24 mouse cellular contexts compared by ENCODE assay signal in genomic region chr13:100370536-100370935, GRCm38 (mm10). TPM values are rescaled to one million over a fixed set of nuclear protein-coding genes. Genes with fewer than 3 reads are reported as not detected.
"Had no signal": no experiment of that assay in that cellular context is flagged by ENCODE, and none has a peak within 500 bp of the region (broad histone marks: within the 10 kb centered on the region; RNA-seq: fewer than 3 reads in every experiment).

No protein-coding gene starts in this region.

- H3K27ac ChIP-seq: heart, embryonic 10.5 days; hindbrain, embryonic 13.5 days; hindbrain, embryonic 15.5 days; hindbrain, postnatal 0 days; limb, embryonic 10.5 days; limb, embryonic 12.5 days; liver, embryonic 13.5 days; liver, embryonic 15.5 days had no signal

- H3K4me3 ChIP-seq: heart, embryonic 10.5 days; heart, embryonic 12.5 days; hindbrain, embryonic 13.5 days; hindbrain, embryonic 15.5 days; limb, embryonic 10.5 days; limb, embryonic 12.5 days; liver, embryonic 13.5 days; liver, embryonic 15.5 days had no signal

- H3K27me3 ChIP-seq: heart, embryonic 12.5 days; hindbrain, embryonic 13.5 days; hindbrain, embryonic 15.5 days; limb, embryonic 12.5 days; liver, embryonic 13.5 days; liver, embryonic 15.5 days had no signal

- DNase-seq: gastrocnemius, postnatal 14 days; heart, adult 18-20 months; heart, postnatal 10 days; heart, postnatal 4 days; kidney, adult 18-20 months; kidney, adult 8-10 months; kidney, postnatal 10 days; kidney, postnatal 25 days; kidney, postnatal 4 days; layer of hippocampus, adult 9-11 months; layer of hippocampus, postnatal 36 days; liver; liver, embryonic 13.5 days; liver, postnatal 0 days had no signal

- ATAC-seq: hindbrain, postnatal 0 days; liver, postnatal 0 days had no signal

- H3K9ac ChIP-seq: heart, embryonic 12.5 days; hindbrain, embryonic 13.5 days; hindbrain, embryonic 15.5 days; limb, embryonic 12.5 days; liver, embryonic 13.5 days; liver, embryonic 15.5 days; liver, postnatal 0 days had no signal

- H3K36me3 ChIP-seq: heart, embryonic 10.5 days; heart, embryonic 12.5 days; hindbrain, embryonic 13.5 days; hindbrain, embryonic 15.5 days; limb, embryonic 10.5 days; limb, embryonic 12.5 days; liver, embryonic 13.5 days; liver, embryonic 15.5 days had no signal

- H3K4me1 ChIP-seq: heart, embryonic 10.5 days; heart, embryonic 12.5 days; hindbrain, embryonic 13.5 days; hindbrain, embryonic 15.5 days; limb, embryonic 10.5 days; limb, embryonic 12.5 days; liver, embryonic 13.5 days; liver, embryonic 15.5 days had no signal

- H3K4me2 ChIP-seq: heart, embryonic 12.5 days; hindbrain, embryonic 13.5 days; hindbrain, embryonic 15.5 days; limb, embryonic 12.5 days; liver, embryonic 11.5 days; liver, embryonic 13.5 days; liver, embryonic 15.5 days had no signal

- H3K9me3 ChIP-seq: heart, embryonic 10.5 days; hindbrain, embryonic 13.5 days; hindbrain, embryonic 15.5 days; limb, embryonic 10.5 days; liver, embryonic 13.5 days; liver, embryonic 15.5 days had no signal

RNA-seq across cellular contexts. Expression of gene Naip6, which starts 53.1 kb away (rescaled TPM):
- polyA plus RNA-seq: hindbrain, embryonic 11.5 days; limb, embryonic 12.5 days had no signal
